In the genomic region with DNA sequence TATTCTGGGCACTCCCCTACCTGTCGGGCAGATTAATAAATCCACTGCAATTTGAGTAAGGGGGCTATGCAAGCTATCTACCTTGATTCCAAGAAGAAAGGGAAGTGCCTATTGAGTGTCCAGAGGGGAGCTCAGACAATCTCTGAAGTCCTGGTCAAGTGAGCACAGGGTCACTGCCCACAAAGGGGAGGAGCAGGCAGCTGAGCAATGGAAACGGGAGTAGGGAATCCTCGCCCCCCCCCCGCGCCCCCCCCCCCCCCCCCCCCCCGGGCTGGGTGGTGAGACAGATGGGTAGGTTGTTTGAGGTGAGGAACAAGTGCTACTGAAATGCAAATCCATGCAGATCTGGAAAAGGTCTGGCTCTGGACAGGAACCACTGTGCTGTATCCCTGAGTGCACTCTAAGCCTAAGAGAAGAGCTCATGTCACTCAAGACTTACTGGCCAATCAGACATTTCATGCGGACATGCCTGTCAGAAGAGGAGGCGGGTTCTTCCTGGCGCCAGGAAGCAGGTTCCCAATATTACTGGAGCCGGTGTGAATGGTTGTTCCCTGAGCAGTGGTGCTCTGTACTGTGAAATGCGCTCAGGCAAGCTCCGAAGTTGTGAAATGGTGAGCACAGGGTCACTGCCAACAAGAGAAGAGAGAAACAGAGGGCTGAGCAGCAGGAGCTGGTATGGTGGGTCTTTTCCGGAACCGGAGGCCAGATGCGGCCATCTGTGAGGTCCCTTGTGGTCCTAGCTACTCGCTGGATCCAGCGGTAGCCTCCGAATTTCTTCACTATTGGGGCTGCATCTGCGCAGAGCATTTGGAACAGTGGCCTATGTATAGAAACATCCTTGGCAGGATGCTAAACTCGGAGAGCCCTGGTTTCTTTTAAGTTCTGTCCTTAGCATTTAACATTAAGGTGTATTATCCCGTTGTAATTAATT, we compare ENCODE assay signal across 9 mouse cellular contexts. TPM values are rescaled to one million over a fixed set of nuclear protein-coding genes. Genes with fewer than 3 reads are reported as not detected.
DNase-seq lines count a peak whose midpoint lies in the region; ATAC-seq and TF ChIP-seq lines count a peak whose summit lies in the region.
"Had no signal": no experiment of that assay in that cellular context is flagged by ENCODE, and none has a peak within 500 bp of the region (broad histone marks: within the 10 kb centered on the region; RNA-seq: fewer than 3 reads in every experiment).

No protein-coding gene starts in this region.

- H3K27ac ChIP-seq in lung, embryonic 14.5 days (ENCODE audit: low read depth): no peak overlapping the region
- no peak overlapping the region for H3K27ac ChIP-seq in heart, embryonic 14.5 days (replicated peaks in 1 of 2; ENCODE audit: control insufficient read depth in 1 of 2, insufficient read depth in 1 of 2, low read depth in 2 of 2, low read length in 2 of 2)
- no peak overlapping the region for H3K27ac ChIP-seq in testis, adult 2 months (ENCODE audit: control insufficient read depth, insufficient read depth, low read depth, low read length)

- H3K27me3 ChIP-seq in lung, embryonic 14.5 days (ENCODE audit: insufficient read depth, low read length): no peaks in the 10 kb centered on the region
- H3K27me3 ChIP-seq in heart, embryonic 14.5 days (ENCODE audit: control insufficient read depth, insufficient read depth, low read length): no peaks in the 10 kb centered on the region
- no peaks in the 10 kb centered on the region for H3K27me3 ChIP-seq in testis, adult 2 months (ENCODE audit: control insufficient read depth, insufficient read depth, low read length)

- peak; percentile 78; the same call in 1 of the 2 replicates for ATAC-seq in lung, embryonic 14.5 days (ENCODE audit: insufficient read depth)
- ATAC-seq in heart, embryonic 14.5 days (ENCODE audit: insufficient number of reproducible peaks, insufficient read depth, low FRiP score, low read depth): no peak

- TF ChIP-seq CTCF in lung, embryonic 14.5 days (IDR thresholded peaks at IDR 0.05; ENCODE audit: low read depth): no peak
- TF ChIP-seq CTCF in testis, adult 2 months (IDR thresholded peaks at IDR 0.05; ENCODE audit: control insufficient read depth, insufficient read depth, insufficient replicate concordance, low read depth, low read length): no peak

- 21% methylated on average over 18 of the region's 21 CpGs for WGBS in lung, embryonic 14.5 days
- 21% methylated on average over 20 of the region's 21 CpGs for WGBS in heart, embryonic 14.5 days

- no peak overlapping the region for H3K9ac ChIP-seq in lung, embryonic 14.5 days
- no peak overlapping the region for H3K9ac ChIP-seq in heart, embryonic 14.5 days (ENCODE audit: low read length)

- H3K4me1 ChIP-seq in lung, embryonic 14.5 days (ENCODE audit: insufficient read depth): no peaks in the 10 kb centered on the region
- H3K4me1 ChIP-seq in heart, embryonic 14.5 days (ENCODE audit: control insufficient read depth in 2 of 2, insufficient read depth in 2 of 2, low read length in 2 of 2): no peaks in the 10 kb centered on the region
- peaks cover 2% of the 10 kb centered on the region; the same call in 1 of the 2 replicates for H3K4me1 ChIP-seq in testis, adult 2 months (ENCODE audit: control insufficient read depth, insufficient read depth, low read length)

- peak; percentile 24; the same call in 1 of the 2 replicates for TF ChIP-seq POLR2A in testis, adult 2 months (IDR thresholded peaks at IDR 0.05; ENCODE audit: control insufficient read depth, low read depth, low read length)

- H3K4me2 ChIP-seq in lung, embryonic 14.5 days: peak overlapping the region; percentile 37; the same call in 1 of the 2 replicates
- peak overlapping the region; percentile 52 for H3K4me2 ChIP-seq in heart, embryonic 14.5 days (ENCODE audit: low read length)

- H3K4me3 ChIP-seq in lung, embryonic 14.5 days (ENCODE audit: low read depth, low read length): peak overlapping the region; percentile 19
- peak overlapping the region; percentile 25 to 46; a peak in 3 of 4 replicates for H3K4me3 ChIP-seq in heart, embryonic 14.5 days (ENCODE audit: control insufficient read depth in 1 of 2, insufficient read depth in 1 of 2, low read depth in 1 of 2, low read length in 2 of 2)
- peak overlapping the region; percentile 84 for H3K4me3 ChIP-seq in testis, adult 2 months (ENCODE audit: control insufficient read depth, low read depth, low read length)

- peak; percentile 58 for DNase-seq in lung, embryonic 14.5 days
- DNase-seq in lung, postnatal 14 days: no peak
- DNase-seq in cerebellum, adult 9-10 months: peak; percentile 42
- peak; percentile 42 to 61 for DNase-seq in kidney, postnatal 4 days
- DNase-seq in lung, postnatal 25 days (ENCODE audit: low spot score): peak; percentile 20
- DNase-seq in gastrocnemius, postnatal 10 days: no peak

- no peaks in the 10 kb centered on the region for H3K36me3 ChIP-seq in lung, embryonic 14.5 days (ENCODE audit: insufficient read depth)
- H3K36me3 ChIP-seq in heart, embryonic 14.5 days (ENCODE audit: control insufficient read depth, insufficient read depth, low read length): no peaks in the 10 kb centered on the region
- H3K36me3 ChIP-seq in testis, adult 2 months (ENCODE audit: control insufficient read depth, insufficient read depth, low read length): no peaks in the 10 kb centered on the region

- H3K9me3 ChIP-seq in lung, embryonic 14.5 days (ENCODE audit: low read depth, low read length): no peaks in the 10 kb centered on the region
- H3K9me3 ChIP-seq in heart, embryonic 14.5 days (ENCODE audit: control insufficient read depth, low read length): peaks cover 15% of the 10 kb centered on the region

RNA-seq across cellular contexts. Expression of gene Vmn2r17, which starts 47.4 kb away (rescaled TPM):
- polyA plus RNA-seq in lung, embryonic 14.5 days (2014; fragmentation: Nextera tagmentation; extraction: Ambion mirVana): not detected in 2 replicates
- not detected in 2 replicates for polyA plus RNA-seq in heart, embryonic 14.5 days (2014; fragmentation: Nextera tagmentation; extraction: Ambion mirVana)
- polyA plus RNA-seq in testis, adult 2 months (2012; rRNA removed): not detected in 2 replicates
- not detected for total RNA-seq in gastrocnemius, postnatal 10 days (2021)
- total RNA-seq: adrenal gland, postnatal 4 days had no signal

Comparison
In these comparisons a context has a peak if more than half of its experiments do, and no peak if none do; other contexts are left out.
1. DNase-seq: peak in lung, embryonic 14.5 days (single experiment), cerebellum, adult 9-10 months (single experiment), kidney, postnatal 4 days (2 of 2) and lung, postnatal 25 days (single experiment); none in lung, postnatal 14 days (single experiment) and gastrocnemius, postnatal 10 days (single experiment).
2. H3K4me3 ChIP-seq: peak in every context shown above with its lines; median percentile 84 in testis, adult 2 months; 36 in heart, embryonic 14.5 days; 19 in lung, embryonic 14.5 days.